Mouse (Mus musculus): ENCODE measurements around the gene Bcl2.

- TF ChIP-seq CTCF (IDR thresholded peaks at IDR 0.05; ENCODE audit: low read depth): no peak
- no peak for TF ChIP-seq EP300 (IDR thresholded peaks at IDR 0.05; ENCODE audit: low read depth)
Measured at GRCm38 (mm10) chr1:106560105-106560504, 154.0 kb downstream of the Bcl2 start.

Measured in heart, postnatal 0 days (tissue).